Mouse (Mus musculus) gastrocnemius, postnatal 36 days (tissue): ENCODE data around the gene Sntg2. TPM values are rescaled to one million over a fixed set of nuclear protein-coding genes. Genes with fewer than 3 reads are reported as not detected.
A peak's percentile ranks its signal among the peaks of the same experiment; 100 is the strongest.

Experiments used
- DNase-seq, 2 experiments: peaks; one replicate each; pipeline ENCODE4 v3.0.0; 2022
- intact Hi-C: fragments of 180-260 bp; cut with DNase I; formaldehyde crosslinking; loops from one replicate; pipeline ENCODE4 v1.15.1; 2025
- long read RNA-seq, 2 experiments: library from polyadenylated mRNA; stranded (forward); transcript quantifications; one replicate each; pipeline ENCODE4 v2.0.0; 2021
- total RNA-seq, 2 experiments: library from RNA; stranded (reverse); gene quantifications; 2 replicates each; pipeline ENCODE4 v1.2.3; 2021

The Sntg2 gene
- total RNA-seq, result 1 to 10 TPM in 1 of 2 experiments, not detected in 1; 1.0 TPM
- long read RNA-seq, experiment 1, result 0 reads
- long read RNA-seq, experiment 2, result 0 reads

GRCm38 (mm10) chr12:30372933-30373501, at the start of gene Sntg2:
Gene Sntg2 (minus strand): TSS chr12:30373375.
- peak; percentile 53 to 58 for DNase-seq
- intact Hi-C loops, result loop anchor here (10.0 kb wide), 2 partner anchors 202 to 458 kb away; no protein-coding TSS in a partner anchor

DNA sequence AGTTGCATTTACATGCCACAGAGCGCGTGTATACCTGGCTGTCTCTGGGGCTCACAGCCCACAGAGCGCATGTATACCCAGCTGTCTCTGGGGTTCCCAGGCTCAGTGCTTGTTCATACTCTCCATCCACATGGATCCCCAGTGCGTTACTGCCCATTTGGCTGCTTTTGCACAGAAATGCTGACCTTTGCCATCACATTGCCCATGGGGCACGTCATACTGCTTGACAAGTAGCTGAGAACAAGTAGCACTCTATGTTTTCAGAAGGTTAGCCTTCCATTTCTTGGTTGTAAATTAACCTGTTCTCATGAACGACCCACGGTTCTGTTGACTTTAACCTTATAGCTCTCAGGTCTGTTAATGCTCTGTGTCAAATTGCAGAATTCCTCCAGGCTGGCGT, 43.4 kb upstream of the Sntg2 start:
- intact Hi-C loops, result no loop called here

DNA sequence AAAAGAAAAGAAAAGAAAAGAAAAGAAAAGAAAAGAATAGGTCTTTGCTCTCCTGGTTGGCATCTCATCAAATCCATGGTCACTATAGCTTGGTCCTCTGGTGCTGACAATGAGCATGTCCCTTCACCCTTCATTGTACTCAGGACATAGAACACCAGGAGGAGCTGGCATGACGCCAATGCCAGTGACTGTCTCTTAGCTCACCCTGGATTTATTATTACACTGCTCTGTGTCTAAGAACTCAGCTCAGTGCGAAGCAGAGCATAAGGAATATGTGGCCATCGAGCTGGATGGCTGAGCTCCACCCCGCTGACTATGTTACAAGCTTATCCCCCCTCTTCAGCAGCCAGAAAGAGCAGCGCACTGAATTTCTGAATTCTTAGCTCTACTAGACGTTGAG, 42.8 kb upstream of the Sntg2 start:
- intact Hi-C loops, result no loop called here
- DNase-seq, result no peak

More for the DNA sequence above, 43.4 kb upstream of the Sntg2 start:
- DNase-seq, result no peak

DNA sequence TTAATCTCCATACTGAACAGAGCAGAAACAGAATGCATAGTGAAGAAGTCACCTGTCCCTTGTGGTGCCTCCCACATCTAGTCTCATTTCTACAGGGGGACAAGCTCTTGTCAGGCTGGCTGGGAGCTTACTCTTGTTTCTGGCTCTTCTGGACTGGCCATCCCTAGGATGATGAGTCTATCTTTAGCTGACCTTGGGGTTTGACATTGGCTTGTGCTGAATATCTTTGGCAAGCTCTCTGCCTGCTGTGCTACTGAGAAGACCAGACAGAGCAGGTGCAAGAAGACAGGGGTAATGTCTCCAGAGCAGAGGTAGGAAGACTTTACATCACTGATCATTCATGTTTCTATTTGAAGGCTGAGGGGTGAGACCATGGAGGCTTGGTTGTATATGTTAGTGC, 29.5 kb upstream of the Sntg2 start:
- intact Hi-C loops, result no loop called here
- no peak for DNase-seq

- intact Hi-C loops, result no loop called here
Measured at GRCm38 (mm10) chr12:30400531-30400930, 27.4 kb upstream of the Sntg2 start.

DNA sequence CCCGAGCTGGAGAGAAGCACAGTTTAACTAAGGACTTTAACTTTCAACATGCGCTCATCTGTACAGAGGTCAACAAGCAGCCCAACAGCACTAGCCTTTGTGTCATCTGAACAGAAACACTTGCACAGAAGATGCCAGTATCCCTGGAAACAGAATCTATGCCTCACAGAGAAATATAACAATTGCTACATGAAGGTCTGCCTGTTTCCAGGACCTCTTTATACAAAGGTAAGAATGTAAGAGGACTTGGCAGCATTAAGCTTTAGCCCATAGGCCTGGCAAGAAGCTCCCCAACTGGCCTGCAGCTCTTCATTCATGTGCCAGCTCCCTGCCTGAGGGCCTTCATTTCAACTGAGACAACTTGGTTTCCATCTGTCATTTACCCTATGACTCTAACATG, 26.9 kb upstream of the Sntg2 start:
- intact Hi-C loops, result no loop called here
- no peak for DNase-seq

More at GRCm38 (mm10) chr12:30400531-30400930, 27.4 kb upstream of the Sntg2 start:
- DNase-seq, result no peak

- DNase-seq, result no peak
- intact Hi-C loops, result loop anchor here (10.0 kb wide), 2 partner anchors 203 to 457 kb away; no protein-coding TSS in a partner anchor
Measured at GRCm38 (mm10) chr12:30372293-30372692, 882 bp downstream of the Sntg2 start.

DNA sequence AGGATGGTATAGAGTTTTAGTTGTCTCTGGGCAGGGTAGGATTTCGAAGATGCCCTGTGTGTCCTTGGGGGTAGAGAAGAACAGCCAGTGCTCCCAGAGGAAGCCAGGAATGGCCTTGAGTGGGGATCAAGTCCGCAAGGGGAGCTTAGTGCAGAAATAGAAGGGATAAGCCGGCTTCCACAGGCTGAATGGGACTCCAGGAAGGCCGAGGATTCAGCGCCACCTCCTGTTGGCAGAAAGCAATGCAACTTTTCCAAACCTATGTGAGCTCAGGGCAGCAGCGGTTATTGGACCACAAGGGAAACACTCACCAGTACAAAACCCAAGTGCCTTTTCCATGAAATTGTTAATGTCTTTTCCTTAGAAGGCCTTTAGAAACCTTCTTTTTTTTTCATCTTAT, 3.4 kb downstream of the Sntg2 start:
- intact Hi-C loops, result loop anchor here (1.0 to 10.0 kb wide), 5 partner anchors 170 to 455 kb away; no protein-coding TSS in a partner anchor
- peak; percentile 63 to 64 for DNase-seq

- no peak for DNase-seq
- intact Hi-C loops, result loop anchor here (1.0 to 2.0 kb wide), 2 partner anchors 170 to 240 kb away; no protein-coding TSS in a partner anchor
Measured at GRCm38 (mm10) chr12:30369141-30369540, 4.0 kb downstream of the Sntg2 start.

DNA sequence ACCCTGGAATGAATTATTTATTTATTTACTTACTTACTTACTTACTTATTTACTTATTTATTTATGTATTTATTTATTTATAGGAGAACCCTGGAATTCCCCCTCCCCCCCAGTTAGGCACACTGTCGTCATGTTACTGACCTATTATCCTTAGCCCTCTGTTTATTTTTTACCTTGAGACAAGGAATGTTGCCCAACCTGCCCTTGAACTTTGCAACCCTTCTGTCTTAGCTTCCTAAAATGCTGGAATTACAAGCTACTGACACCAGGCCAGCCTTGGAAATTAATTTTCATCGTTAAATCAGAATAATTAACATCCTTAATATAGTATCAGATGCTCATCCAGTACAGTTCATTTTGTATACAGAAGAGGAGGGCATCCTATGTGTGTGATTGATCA, 10.9 kb downstream of the Sntg2 start:
- intact Hi-C loops, result no loop called here
- no peak for DNase-seq

DNA sequence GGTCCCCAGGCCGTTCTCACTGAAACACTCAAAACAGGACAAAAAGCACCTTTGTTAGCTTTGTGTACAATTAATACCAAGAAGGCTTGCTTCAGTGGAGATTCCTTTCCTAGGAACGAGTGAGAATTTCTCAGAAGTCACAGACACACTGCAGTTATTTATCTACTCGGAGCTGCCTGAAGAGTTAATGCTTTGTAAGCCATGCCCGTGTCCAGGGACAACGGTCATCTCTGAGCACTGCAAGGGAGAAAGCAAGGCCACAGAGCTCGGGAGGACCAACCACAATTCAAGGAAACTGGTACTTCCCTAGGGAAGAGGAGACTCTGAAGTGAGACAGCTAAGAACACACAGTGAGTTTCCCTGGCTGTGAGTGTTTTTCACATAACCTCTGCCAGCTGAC, 15.5 kb downstream of the Sntg2 start:
- no peak for DNase-seq

GRCm38 (mm10) chr12:30352393-30352792, 20.8 kb downstream of the Sntg2 start:
- no peak for DNase-seq
- intact Hi-C loops, result no loop called here

More for the DNA sequence above, 15.5 kb downstream of the Sntg2 start:
- intact Hi-C loops, result no loop called here

GRCm38 (mm10) chr12:30348036-30348435, 25.1 kb downstream of the Sntg2 start:
- no peak for DNase-seq
- intact Hi-C loops, result no loop called here

DNA sequence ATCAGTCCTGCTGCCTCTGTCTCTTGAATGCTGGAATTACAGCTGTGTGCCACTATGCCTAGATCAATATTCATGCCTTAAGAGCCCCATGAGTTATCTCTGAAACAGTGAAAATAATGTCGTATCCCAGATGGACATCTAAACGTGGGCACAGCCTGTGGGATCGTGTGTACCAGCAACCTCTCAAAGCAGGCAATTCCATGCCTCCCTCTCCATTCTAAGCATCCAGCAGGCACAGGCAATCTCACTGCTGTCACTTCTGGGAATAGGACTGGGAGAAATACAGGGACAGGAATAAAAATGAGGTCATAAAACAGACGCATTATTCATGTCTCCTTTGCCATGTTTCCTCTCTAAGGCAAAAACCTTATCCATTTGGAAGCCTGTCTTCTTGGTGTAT, 25.9 kb downstream of the Sntg2 start:
- DNase-seq, result no peak
- intact Hi-C loops, result no loop called here

DNA sequence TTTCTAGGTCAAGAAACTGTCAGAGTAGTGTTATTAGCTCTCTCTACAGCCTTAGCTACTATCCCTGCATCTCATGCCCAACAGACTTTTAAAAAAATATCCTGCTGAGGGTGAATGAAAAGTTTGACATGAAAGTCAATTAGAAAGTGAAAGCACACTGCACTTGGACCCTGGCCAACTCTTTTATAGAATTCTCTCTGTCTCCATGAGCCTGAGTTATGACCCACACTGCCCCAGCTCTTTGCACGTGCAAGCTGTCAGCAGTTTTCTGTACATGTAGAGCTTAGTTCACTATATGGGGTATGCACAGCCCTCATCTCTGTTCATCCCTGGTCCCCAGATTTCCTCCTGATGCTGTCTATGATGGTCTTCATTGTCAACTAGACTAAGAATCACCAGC, 28.4 kb downstream of the Sntg2 start:
- intact Hi-C loops, result no loop called here
- no peak for DNase-seq

GRCm38 (mm10) chr12:30336301-30336700, 36.9 kb downstream of the Sntg2 start:
- intact Hi-C loops, result no loop called here
- no peak for DNase-seq

- no peak for DNase-seq
- intact Hi-C loops, result no loop called here
Measured at GRCm38 (mm10) chr12:30334502-30334901, 38.7 kb downstream of the Sntg2 start.

DNA sequence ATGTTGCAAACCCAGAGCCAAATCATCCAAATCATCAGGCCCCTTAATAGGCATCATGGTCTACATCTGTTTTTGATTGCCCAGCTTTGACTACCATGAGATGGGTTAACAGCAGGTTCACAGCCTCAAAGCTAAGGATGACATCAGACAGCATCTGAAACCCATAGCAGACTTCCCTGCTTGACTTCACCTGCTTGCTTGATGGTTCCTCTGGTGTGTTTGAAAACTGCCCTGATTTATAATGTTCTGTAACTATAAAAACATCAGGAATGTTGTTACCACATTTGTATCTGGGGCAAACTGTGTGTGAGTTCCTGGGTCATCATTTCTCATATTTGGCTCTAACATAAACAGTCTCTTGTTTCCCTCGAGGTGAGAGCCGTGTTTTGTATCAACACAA, 55.2 kb downstream of the Sntg2 start:
- intact Hi-C loops, result no loop called here
- DNase-seq, result no peak

GRCm38 (mm10) chr12:30313021-30313420, 60.2 kb downstream of the Sntg2 start:
- DNase-seq, result no peak

DNA sequence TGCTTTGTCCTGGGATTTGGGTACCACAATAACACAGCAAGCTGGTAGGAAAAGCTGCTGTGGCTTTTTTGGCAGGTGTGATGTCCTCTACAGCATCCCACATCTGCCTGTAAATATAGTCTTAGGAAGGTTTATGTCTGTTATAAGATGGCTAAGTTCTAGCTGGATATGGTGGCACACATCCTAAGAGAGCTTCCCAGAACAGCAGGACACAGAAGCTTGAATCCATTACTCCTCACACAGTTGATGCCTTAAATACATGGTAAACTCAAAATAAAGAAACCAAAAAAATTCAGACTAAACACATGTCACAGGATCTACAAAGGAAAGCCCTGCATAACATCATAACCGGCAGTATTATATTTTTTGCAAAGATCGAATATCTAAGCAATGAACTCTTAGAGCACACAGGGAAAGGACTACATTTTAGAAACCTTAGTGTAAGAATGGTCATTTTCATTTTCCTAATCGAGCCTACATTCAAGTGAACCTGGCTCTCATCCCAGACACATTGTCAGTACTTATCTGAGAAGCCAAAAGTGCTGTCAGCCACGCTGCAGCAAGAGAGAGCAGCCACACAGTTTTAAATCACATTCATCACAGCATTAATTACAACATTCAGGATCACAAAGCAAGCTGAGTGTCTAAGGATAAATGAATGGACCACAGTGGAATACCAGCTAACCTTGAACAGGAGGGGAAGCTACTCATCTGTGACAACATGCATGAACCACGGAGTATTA, 64.8 kb downstream of the Sntg2 start:
- intact Hi-C loops, result no loop called here
- no peak for DNase-seq

More at GRCm38 (mm10) chr12:30313021-30313420, 60.2 kb downstream of the Sntg2 start:
- intact Hi-C loops, result no loop called here

- intact Hi-C loops, result no loop called here
- DNase-seq, result no peak
Measured at GRCm38 (mm10) chr12:30292724-30293560, 80.2 kb downstream of the Sntg2 start.
